Mouse (Mus musculus) megakaryocyte, embryonic 14.5 days (primary cell): ENCODE results near the gene Olfr1360.

Experiments used
- FLI1 ChIP-seq: IDR thresholded peaks from 2 replicates; pipeline ENCODE4 v1.6.1; 2012; ENCODE audit warnings: low read length, inconsistent platforms, mixed read lengths
- GATA1 ChIP-seq: IDR thresholded peaks from 3 replicates; pipeline ENCODE4 v1.6.1; 2012; ENCODE audit warnings: mixed read lengths, low read length, inconsistent platforms, borderline replicate concordance

GRCm38 (mm10) chr13:21714725-21715124 lies 37.5 kb upstream of the Olfr1360 start:
- TF ChIP-seq GATA1 (no peak), FLI1 (no peak)
